8 mouse cellular contexts compared by ENCODE assay signal in genomic region chr11:63213043-63213442, GRCm38 (mm10).
DNase-seq lines count a peak whose midpoint lies in the region; ATAC-seq and TF ChIP-seq lines count a peak whose summit lies in the region.

No protein-coding gene starts in this region.

- no peak for ATAC-seq in kidney, embryonic 14.5 days (ENCODE audit: low FRiP score, low TSS enrichment)
- no peak for ATAC-seq in liver, embryonic 14.5 days (ENCODE audit: insufficient read depth)

- no peaks in the 10 kb centered on the region for H3K9me3 ChIP-seq in kidney, embryonic 14.5 days (ENCODE audit: control insufficient read depth, low read length)
- H3K9me3 ChIP-seq in liver, embryonic 14.5 days (ENCODE audit: control insufficient read depth, low read length), result no peaks in the 10 kb centered on the region

- H3K27me3 ChIP-seq in kidney, embryonic 14.5 days (ENCODE audit: control insufficient read depth, insufficient read depth, low read length), result no peaks in the 10 kb centered on the region
- H3K27me3 ChIP-seq in liver, embryonic 14.5 days (ENCODE audit: control insufficient read depth, insufficient read depth, low read length), result no peaks in the 10 kb centered on the region

- H3K4me2 ChIP-seq in kidney, embryonic 14.5 days (replicated peaks; ENCODE audit: low read depth, low read length), result no peak overlapping the region
- H3K4me2 ChIP-seq in liver, embryonic 14.5 days (ENCODE audit: low read depth), result no peak overlapping the region

- no peaks in the 10 kb centered on the region for H3K4me1 ChIP-seq in kidney, embryonic 14.5 days (ENCODE audit: control insufficient read depth, insufficient read depth, low read length)
- no peaks in the 10 kb centered on the region for H3K4me1 ChIP-seq in liver, embryonic 14.5 days (replicated peaks; ENCODE audit: control insufficient read depth in 2 of 2, insufficient read depth in 2 of 2, low read length in 1 of 2)

- no peak for TF ChIP-seq EP300 in liver, embryonic 14.5 days (IDR thresholded peaks at IDR 0.05; ENCODE audit: low read depth)

- peak; percentile 94 for TF ChIP-seq CTCF in liver, embryonic 14.5 days (IDR thresholded peaks at IDR 0.05; ENCODE audit: low read depth)

- H3K9ac ChIP-seq in kidney, embryonic 14.5 days (ENCODE audit: low read depth, low read length), result no peak overlapping the region
- no peak overlapping the region for H3K9ac ChIP-seq in liver, embryonic 14.5 days (replicated peaks)

- DNase-seq in kidney, adult 11 months, result peak; percentile 44
- peak; percentile 94 to 96 for DNase-seq in cerebellum, postnatal 10 days
- peak; percentile 79 to 87 for DNase-seq in frontal cortex, postnatal 36 days (ENCODE audit: low spot score in 2 of 2)
- peak; percentile 86 for DNase-seq in kidney, postnatal 14 days
- DNase-seq in liver, embryonic 14.5 days (ENCODE audit: low read depth in 3 of 3, low spot score in 3 of 3), result peak in 1 of 3 experiments; percentile 9
- peak; percentile 80 for DNase-seq in ovary, postnatal 10 days (ENCODE audit: low spot score)
- DNase-seq in thymus, postnatal 10 days (ENCODE audit: low spot score in 2 of 2), result peak; percentile 38 to 79

- H3K36me3 ChIP-seq in kidney, embryonic 14.5 days (ENCODE audit: control insufficient read depth, insufficient read depth, low read length), result no peaks in the 10 kb centered on the region
- no peaks in the 10 kb centered on the region for H3K36me3 ChIP-seq in liver, embryonic 14.5 days (replicated peaks; ENCODE audit: control insufficient read depth, insufficient read depth, low read depth)

- H3K4me3 ChIP-seq in kidney, embryonic 14.5 days (ENCODE audit: low read length), result no peak overlapping the region
- H3K4me3 ChIP-seq in liver, embryonic 14.5 days (ENCODE audit: insufficient read depth in 1 of 2, low read depth in 2 of 2, low read length in 2 of 2), result no peak overlapping the region

- H3K27ac ChIP-seq in kidney, embryonic 14.5 days (ENCODE audit: low read depth, low read length), result no peak overlapping the region
- H3K27ac ChIP-seq in liver, embryonic 14.5 days, result no peak overlapping the region

- 8% methylated on average over 6 of the region's 6 CpGs for WGBS in kidney, embryonic 14.5 days
- 13% methylated on average over 6 of the region's 6 CpGs for WGBS in liver, embryonic 14.5 days (ENCODE audit: insufficient replicate concordance)
